Mouse (Mus musculus): ENCODE measurements around the gene Acss1. TPM values are rescaled to one million over a fixed set of nuclear protein-coding genes. Genes with fewer than 3 reads are reported as not detected.

The Acss1 gene
- polyA plus RNA-seq, 1 experiment from 2014 or later: 7.6 TPM

DNA sequence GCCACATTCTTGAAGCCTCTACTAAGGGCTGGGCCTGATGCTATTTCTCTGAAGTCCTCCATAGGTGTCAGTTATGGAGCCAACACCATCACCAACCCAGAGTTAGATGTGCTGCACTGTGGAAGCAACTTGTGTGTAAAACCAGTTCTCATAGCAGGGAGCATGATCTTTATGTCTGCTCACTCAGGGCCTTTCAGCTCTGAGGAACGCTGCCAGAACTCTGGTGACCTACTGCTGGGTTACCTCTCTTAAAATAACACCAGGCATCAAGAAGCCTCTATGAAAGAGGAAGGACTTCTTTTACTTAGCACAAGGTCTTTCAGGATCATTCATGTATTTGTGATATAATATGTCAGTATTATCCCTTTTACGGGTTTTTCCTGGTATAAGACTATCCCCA lies 66.1 kb downstream of the Acss1 start:
- Histone ChIP-seq H3K9me3 (no peaks in the 10 kb centered on the region), H3K4me2 (no peak overlapping the region), H3K27ac (replicated peaks) (no peak overlapping the region), H3K9ac (no peak overlapping the region), H3K4me3 (no peak overlapping the region), H3K27me3 (replicated peaks) (no peaks in the 10 kb centered on the region), H3K4me1 (peaks cover 13% of the 10 kb centered on the region), H3K36me3 (peaks cover 11% of the 10 kb centered on the region; the same call in 1 of the 2 replicates)
- ATAC-seq (ENCODE audit: extremely low read depth, insufficient number of reproducible peaks, low FRiP score, low TSS enrichment): no peak
- WGBS: 84% methylated on average over 2 of the region's 2 CpGs

DNA sequence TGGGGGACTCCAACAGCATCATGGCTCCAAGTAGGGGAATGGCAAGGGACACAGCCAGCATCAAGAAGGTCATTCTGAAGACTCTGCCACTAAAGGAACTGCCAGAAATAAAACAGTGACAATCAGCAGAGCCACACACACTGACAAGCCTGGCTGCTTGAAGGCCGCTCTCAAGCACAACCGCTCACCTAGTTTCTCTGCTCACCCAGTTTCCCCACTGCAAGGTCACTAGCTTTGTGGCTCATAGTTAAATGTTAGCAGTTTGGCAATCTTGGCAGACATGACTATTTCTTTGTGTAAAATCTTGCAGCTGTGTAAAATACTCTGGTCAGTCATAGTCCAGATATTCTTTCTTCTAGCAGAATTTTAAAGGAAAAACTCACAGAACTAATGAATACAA lies 68.0 kb downstream of the Acss1 start:
- Histone ChIP-seq H3K4me3 (no peak overlapping the region), H3K27ac (replicated peaks) (no peak overlapping the region), H3K4me2 (no peak overlapping the region), H3K4me1 (peaks cover 10% of the 10 kb centered on the region; the same call in 1 of the 2 replicates), H3K36me3 (peaks cover 14% of the 10 kb centered on the region; the same call in 1 of the 2 replicates), H3K9me3 (no peaks in the 10 kb centered on the region), H3K9ac (no peak overlapping the region), H3K27me3 (replicated peaks) (no peaks in the 10 kb centered on the region)
- no peak for ATAC-seq (ENCODE audit: extremely low read depth, insufficient number of reproducible peaks, low FRiP score, low TSS enrichment)
- whole genome bisulfite sequencing: 59% methylated on average over 2 of the region's 2 CpGs

DNA sequence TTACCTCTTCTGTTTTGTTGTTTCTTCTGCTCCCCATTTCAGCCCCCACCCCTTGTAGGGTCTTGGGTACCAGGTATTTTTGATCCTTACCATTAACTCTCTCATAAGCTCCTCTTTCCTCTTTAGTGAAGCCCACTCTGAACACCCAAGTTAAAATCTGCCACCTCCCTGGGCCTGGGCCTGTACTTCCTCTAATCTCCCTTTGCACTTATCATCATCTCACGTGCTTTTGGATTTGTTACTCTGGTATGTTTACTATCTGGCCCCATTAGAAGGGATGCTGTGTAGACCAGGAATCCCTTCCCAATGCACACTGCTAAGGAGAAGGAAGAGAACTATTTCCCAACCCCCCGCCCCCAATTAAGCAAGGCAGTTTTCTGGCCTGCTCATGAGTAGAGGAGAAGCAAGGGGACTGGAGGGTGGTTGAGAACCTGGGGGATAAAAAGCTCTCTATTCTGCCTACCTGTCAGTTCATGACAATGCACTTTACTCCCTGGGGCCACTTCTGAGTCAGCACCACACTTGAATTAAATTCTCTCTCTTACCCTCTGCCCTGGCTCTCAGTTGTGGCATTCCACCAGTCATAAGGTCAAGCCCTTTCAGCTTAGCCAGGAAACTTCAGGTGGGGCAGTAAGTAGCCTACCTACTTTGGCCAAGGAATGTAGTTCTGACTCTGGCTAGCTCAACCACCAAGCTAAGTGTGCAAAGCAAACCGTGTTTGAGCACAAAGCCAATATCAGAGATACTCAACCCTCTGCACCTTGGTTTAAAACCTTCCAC lies 72.7 kb downstream of the Acss1 start:
- no peak overlapping the region for H3K27ac ChIP-seq (replicated peaks)
- WGBS: 68% methylated on average over 3 of the region's 3 CpGs
- no peak overlapping the region for H3K9ac ChIP-seq
- H3K27me3 ChIP-seq (replicated peaks): no peaks in the 10 kb centered on the region
- H3K4me3 ChIP-seq: no peak overlapping the region
- no peaks in the 10 kb centered on the region for H3K9me3 ChIP-seq
- ATAC-seq (ENCODE audit: extremely low read depth, insufficient number of reproducible peaks, low FRiP score, low TSS enrichment): no peak
- H3K4me2 ChIP-seq: no peak overlapping the region
- H3K36me3 ChIP-seq: peaks cover 30% of the 10 kb centered on the region
- peaks cover 6% of the 10 kb centered on the region; the same call in 1 of the 2 replicates for H3K4me1 ChIP-seq

DNA sequence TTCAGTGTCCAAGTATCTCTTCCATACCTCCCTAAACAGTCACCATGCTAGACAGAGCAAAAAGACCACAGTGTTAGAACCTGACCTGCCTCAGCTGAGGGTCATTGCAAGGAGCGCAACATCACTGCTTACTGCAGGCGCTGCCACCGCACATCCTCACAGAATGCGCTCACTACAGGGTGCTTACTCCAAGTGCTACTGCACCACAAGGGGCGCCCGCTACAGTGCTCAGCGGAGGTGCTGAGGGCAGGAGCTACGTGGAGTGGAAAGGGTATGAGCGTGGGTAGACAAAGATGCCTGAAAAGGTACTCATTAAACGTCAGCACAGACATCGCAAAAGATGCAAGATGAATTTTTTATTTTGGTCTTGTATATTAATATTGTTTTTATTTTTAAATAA lies 79.2 kb downstream of the Acss1 start:
- no peak for ATAC-seq (ENCODE audit: extremely low read depth, insufficient number of reproducible peaks, low FRiP score, low TSS enrichment)
- H3K4me3 ChIP-seq: no peak overlapping the region
- H3K36me3 ChIP-seq: peaks cover 72% of the 10 kb centered on the region
- H3K27ac ChIP-seq (replicated peaks): no peak overlapping the region
- no peaks in the 10 kb centered on the region for H3K4me1 ChIP-seq
- no peaks in the 10 kb centered on the region for H3K9me3 ChIP-seq
- 79% methylated on average over 11 of the region's 11 CpGs for WGBS
- no peak overlapping the region for H3K9ac ChIP-seq
- H3K27me3 ChIP-seq (replicated peaks): no peaks in the 10 kb centered on the region
- H3K4me2 ChIP-seq: no peak overlapping the region

DNA sequence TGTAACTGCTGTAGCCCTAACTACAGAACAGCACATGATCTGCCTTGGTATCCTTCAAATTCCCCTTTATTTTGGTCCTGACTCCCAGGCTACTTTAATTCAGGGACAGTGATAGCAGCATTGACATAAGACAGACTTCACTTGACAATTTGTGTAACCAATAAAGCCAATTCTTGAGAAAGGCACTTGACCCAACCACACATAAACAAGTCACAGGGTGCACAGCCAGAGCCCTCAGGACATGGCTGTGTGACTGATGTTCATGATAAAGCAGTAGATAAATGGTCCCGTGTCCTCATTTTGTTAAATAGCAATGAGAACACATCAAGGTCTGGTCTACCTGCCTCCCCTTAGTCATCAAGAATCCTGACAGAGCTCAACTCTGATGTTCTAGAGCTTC lies 88.7 kb downstream of the Acss1 start:
- no peak for ATAC-seq (ENCODE audit: extremely low read depth, insufficient number of reproducible peaks, low FRiP score, low TSS enrichment)
- no peak overlapping the region for H3K4me2 ChIP-seq
- H3K27me3 ChIP-seq (replicated peaks): no peaks in the 10 kb centered on the region
- no peak overlapping the region for H3K27ac ChIP-seq (replicated peaks)
- H3K9ac ChIP-seq: no peak overlapping the region
- H3K4me1 ChIP-seq: no peaks in the 10 kb centered on the region
- WGBS: 65% methylated on average over 1 of the region's 1 CpGs
- H3K9me3 ChIP-seq: no peaks in the 10 kb centered on the region
- H3K4me3 ChIP-seq: no peak overlapping the region
- peaks cover 25% of the 10 kb centered on the region for H3K36me3 ChIP-seq

DNA sequence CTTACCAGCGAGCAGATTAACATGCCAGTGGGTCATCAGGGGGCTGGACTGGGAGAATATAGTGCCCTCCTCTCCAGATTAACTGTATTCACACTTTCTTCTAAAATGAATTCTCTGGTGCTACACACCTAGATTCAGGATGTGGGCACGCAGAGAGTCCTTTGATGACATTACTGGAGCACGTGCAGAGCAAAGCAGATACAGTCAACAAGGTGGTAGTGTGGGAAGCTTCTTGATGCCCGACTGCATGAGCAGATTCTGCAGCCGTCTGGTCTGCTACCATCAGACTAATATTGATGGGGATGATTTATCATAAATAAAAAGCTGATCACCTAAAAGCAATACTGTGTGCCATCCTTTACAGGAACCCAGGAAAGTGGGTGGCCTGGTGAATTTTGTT lies 89.7 kb downstream of the Acss1 start:
- no peaks in the 10 kb centered on the region for H3K4me1 ChIP-seq
- no peaks in the 10 kb centered on the region for H3K9me3 ChIP-seq
- H3K4me2 ChIP-seq: no peak overlapping the region
- no peaks in the 10 kb centered on the region for H3K27me3 ChIP-seq (replicated peaks)
- peaks cover 15% of the 10 kb centered on the region for H3K36me3 ChIP-seq
- 70% methylated on average over 5 of the region's 5 CpGs for WGBS
- ATAC-seq (ENCODE audit: extremely low read depth, insufficient number of reproducible peaks, low FRiP score, low TSS enrichment): no peak
- no peak overlapping the region for H3K27ac ChIP-seq (replicated peaks)
- no peak overlapping the region for H3K9ac ChIP-seq
- no peak overlapping the region for H3K4me3 ChIP-seq

DNA sequence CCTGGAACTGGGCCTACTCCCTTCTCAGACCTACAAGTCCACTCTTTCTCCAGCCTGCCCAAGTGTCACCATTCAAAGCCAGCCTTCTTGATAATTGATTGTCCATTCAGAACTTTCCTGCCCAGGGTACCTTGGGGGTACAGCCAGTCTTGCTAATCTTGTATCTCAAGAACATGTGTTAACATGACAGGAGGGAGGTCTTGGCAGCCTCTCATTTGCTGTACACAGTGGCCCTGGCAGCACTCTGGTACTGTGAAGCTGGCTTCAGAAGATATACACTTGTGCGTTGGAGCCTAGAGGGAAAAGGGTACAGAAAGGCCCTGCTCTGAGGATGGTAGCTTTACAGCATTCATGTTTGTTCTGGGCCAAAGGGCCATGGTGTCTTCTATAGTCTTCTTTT lies 92.0 kb downstream of the Acss1 start:
- Histone ChIP-seq H3K4me3 (no peak overlapping the region), H3K27ac (replicated peaks) (no peak overlapping the region), H3K4me1 (no peaks in the 10 kb centered on the region), H3K36me3 (peaks cover 9% of the 10 kb centered on the region; the same call in 1 of the 2 replicates), H3K9ac (no peak overlapping the region), H3K27me3 (replicated peaks) (no peaks in the 10 kb centered on the region), H3K9me3 (no peaks in the 10 kb centered on the region), H3K4me2 (no peak overlapping the region)
- ATAC-seq (ENCODE audit: extremely low read depth, insufficient number of reproducible peaks, low FRiP score, low TSS enrichment): no peak
- WGBS: 97% methylated on average over 1 of the region's 1 CpGs

DNA sequence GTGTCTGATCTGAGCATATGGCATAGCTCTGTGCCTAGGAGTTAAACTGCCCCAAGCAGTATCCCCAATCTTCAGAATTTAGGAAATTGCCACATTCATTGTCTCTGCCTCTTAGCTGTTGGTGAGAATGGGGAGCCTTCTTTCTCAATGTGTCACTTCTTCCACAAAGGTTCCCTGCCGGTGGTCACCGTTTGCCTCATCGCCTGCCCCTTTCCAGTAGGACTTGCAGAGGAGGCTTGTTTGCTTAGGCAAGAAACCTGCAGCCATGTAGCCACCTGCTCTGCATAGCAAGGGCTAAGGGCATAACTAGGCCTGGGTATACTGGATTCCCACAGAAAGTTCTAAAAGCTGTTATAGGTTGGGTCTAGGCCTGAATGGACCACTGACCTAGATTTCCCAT lies 95.8 kb downstream of the Acss1 start:
- Histone ChIP-seq H3K27me3 (replicated peaks) (no peaks in the 10 kb centered on the region), H3K36me3 (peaks cover 6% of the 10 kb centered on the region; the same call in 1 of the 2 replicates), H3K4me3 (no peak overlapping the region), H3K4me1 (no peaks in the 10 kb centered on the region), H3K27ac (replicated peaks) (no peak overlapping the region), H3K9ac (no peak overlapping the region), H3K4me2 (no peak overlapping the region), H3K9me3 (no peaks in the 10 kb centered on the region)
- 86% methylated on average over 3 of the region's 3 CpGs for WGBS
- ATAC-seq (ENCODE audit: extremely low read depth, insufficient number of reproducible peaks, low FRiP score, low TSS enrichment): no peak

DNA sequence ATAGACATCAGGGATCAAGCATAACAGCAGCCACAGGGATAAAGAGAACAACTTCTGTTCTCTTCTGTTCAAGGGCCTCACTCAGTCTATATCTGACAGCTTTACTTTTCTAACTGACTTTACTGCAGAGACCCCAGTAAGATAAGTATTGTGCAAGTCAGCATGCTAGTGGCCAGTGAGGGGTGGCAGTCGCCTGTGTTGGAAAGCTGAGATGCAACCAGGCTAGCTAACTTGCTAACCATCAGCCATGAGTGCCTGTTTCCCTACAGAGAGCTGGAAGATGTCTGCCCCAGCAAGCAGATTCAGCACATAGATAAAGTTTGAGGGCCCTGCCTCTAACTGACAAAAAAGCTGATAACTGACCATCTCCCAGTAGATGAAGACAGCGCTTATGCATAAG lies 97.5 kb downstream of the Acss1 start:
- Histone ChIP-seq H3K9me3 (no peaks in the 10 kb centered on the region), H3K27me3 (replicated peaks) (no peaks in the 10 kb centered on the region), H3K27ac (replicated peaks) (no peak overlapping the region), H3K4me1 (no peaks in the 10 kb centered on the region), H3K4me2 (no peak overlapping the region), H3K9ac (no peak overlapping the region), H3K4me3 (no peak overlapping the region), H3K36me3 (no peaks in the 10 kb centered on the region)
- WGBS: 72% methylated on average over 2 of the region's 2 CpGs
- no peak for ATAC-seq (ENCODE audit: extremely low read depth, insufficient number of reproducible peaks, low FRiP score, low TSS enrichment)

DNA sequence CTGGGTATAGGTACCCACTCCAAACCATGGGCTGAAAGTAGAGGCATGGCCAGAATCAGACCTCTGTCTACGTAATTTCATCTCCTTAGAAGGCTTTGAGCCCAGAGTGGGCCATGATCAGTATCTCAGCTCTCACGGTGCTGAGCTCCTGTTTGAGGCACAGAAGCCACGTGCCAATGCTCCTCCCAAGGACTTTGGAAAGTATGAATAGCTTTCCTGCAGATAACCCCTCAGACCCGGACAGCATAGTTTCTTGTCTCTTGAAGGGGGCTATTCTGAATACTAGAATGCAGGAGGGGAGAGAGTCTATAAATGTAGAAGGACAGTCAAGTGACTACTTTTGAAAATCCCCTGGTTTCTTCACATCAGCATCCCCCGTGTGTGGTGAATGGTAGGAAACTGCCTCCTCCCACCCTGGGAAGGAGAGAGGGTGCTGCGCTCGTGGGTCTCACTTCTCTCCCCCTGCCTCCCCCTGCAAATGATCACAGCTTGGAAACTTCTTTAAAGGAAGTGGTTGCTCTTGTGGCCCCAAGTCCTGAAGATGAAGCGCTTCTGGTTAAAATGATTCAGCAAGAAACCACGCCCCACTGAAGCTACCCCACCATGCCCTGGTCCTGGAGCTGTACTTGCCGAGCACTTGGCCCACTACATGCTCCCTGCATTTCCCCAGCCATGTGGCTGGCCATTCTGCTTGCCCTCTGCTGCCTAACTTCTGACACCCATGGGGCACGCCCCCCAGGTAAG lies 98.3 kb downstream of the Acss1 start, which contains the start of gene Cst7:
Cst7 (plus strand) TSS at position 569 of the 744 bp plus-strand sequence.
- Histone ChIP-seq H3K9ac (no peak within 1 kb of the TSS), H3K4me2 (no peak within 1 kb of the TSS), H3K9me3 (no peaks in the 10 kb centered on the region), H3K4me3 (no peak within 1 kb of the TSS), H3K27ac (replicated peaks) (no peak within 1 kb of the TSS), H3K36me3 (no peaks in the 10 kb centered on the region), H3K27me3 (replicated peaks) (no peaks in the 10 kb centered on the region), H3K4me1 (no peaks in the 10 kb centered on the region)
- 52% methylated on average over 11 of the region's 11 CpGs for WGBS
- no peak for ATAC-seq (ENCODE audit: extremely low read depth, insufficient number of reproducible peaks, low FRiP score, low TSS enrichment)

Measured in heart, embryonic 13.5 days (tissue).